Mouse (Mus musculus) left cerebral cortex, adult 18-20 months (tissue): ENCODE data around the gene Sac3d1. TPM values are rescaled to one million over a fixed set of nuclear protein-coding genes. Genes with fewer than 3 reads are reported as not detected.

Source experiments
- DNase-seq, 2 experiments: peaks; one replicate each; pipeline ENCODE4 v3.0.0; 2021 to 2022; ENCODE audit warnings: low spot score in 2 of 2, mixed read lengths in 1 of 2
- total RNA-seq, 2 experiments: library from RNA; stranded (reverse); gene quantifications; 2 replicates each; pipeline ENCODE4 v1.2.3; 2021

Gene Sac3d1
- total RNA-seq, 2 experiments from 2014 or later, result 17.8 to 19.0 TPM

GRCm38 (mm10) chr19:6071261-6071660 lies 47.2 kb downstream of the Sac3d1 start:
- no peak for DNase-seq

GRCm38 (mm10) chr19:6070571-6071250 lies 47.7 kb downstream of the Sac3d1 start:
- DNase-seq, result no peak

GRCm38 (mm10) chr19:6069851-6070250 lies 48.6 kb downstream of the Sac3d1 start:
- no peak for DNase-seq

- DNase-seq, result no peak
These were observed 49.5 kb downstream of the Sac3d1 start for GRCm38 (mm10) chr19:6068951-6069350.

GRCm38 (mm10) chr19:6067724-6068415 lies 50.6 kb downstream of the Sac3d1 start, which contains the start of gene Tm7sf2:
TSS of gene Tm7sf2 (minus strand) at chr19:6068373.
- peak; percentile 78 to 87 for DNase-seq

- peak; percentile 82 to 87 for DNase-seq
These were observed 51.3 kb downstream of the Sac3d1 start for GRCm38 (mm10) chr19:6067011-6067723.

GRCm38 (mm10) chr19:6066571-6066970 lies 51.9 kb downstream of the Sac3d1 start:
- DNase-seq, result no peak

Other genes with a start within 250 kb of the Sac3d1 start
- gene Frmd8, start 243.4 kb downstream of the Sac3d1 start, total RNA-seq, result 10 to 100 TPM; 13.5 to 13.6 TPM
- 1 to 10 TPM; 2.3 to 3.2 TPM for gene Slc25a45, start 240.8 kb downstream of the Sac3d1 start, total RNA-seq
- gene Tigd3, start 224.5 kb downstream of the Sac3d1 start, total RNA-seq, result 1 to 10 TPM; 4.1 to 4.2 TPM
- 100 to 1,000 TPM in 1 of 2 experiments, 10 to 100 TPM in 1; 90.1 to 102 TPM for gene Dpf2, start 205.6 kb downstream of the Sac3d1 start, total RNA-seq
- gene Cdc42ep2, start 193.8 kb downstream of the Sac3d1 start, total RNA-seq, result 1 to 10 TPM; 4.7 to 5.4 TPM
- 1 to 10 TPM; 4.9 to 5.0 TPM for gene Pola2, start 154.4 kb downstream of the Sac3d1 start, total RNA-seq
- gene Slc22a20, start 132.5 kb downstream of the Sac3d1 start, total RNA-seq, result not detected
- 10 to 100 TPM; 27.9 to 28.1 TPM for gene Capn1, start 102.8 kb downstream of the Sac3d1 start, total RNA-seq
- 10 to 100 TPM; 41.3 to 41.6 TPM for gene Syvn1, start 72.1 kb downstream of the Sac3d1 start, total RNA-seq
- 10 to 100 TPM; 42.5 to 51.3 TPM for gene Mrpl49, start 60.9 kb downstream of the Sac3d1 start, total RNA-seq
- 100 to 1,000 TPM; 717 to 762 TPM for gene Fau, start 60.8 kb downstream of the Sac3d1 start, total RNA-seq
- gene Znhit2, start 57.5 kb downstream of the Sac3d1 start, total RNA-seq, result 10 to 100 TPM; 32.2 to 35.0 TPM
- 10 to 100 TPM; 25.1 to 25.2 TPM for gene Tm7sf2, start 50.3 kb downstream of the Sac3d1 start, total RNA-seq
- 10 to 100 TPM; 78.5 to 94.4 TPM for gene Vps51, start 41.4 kb downstream of the Sac3d1 start, total RNA-seq
- not detected for gene Tmem262, start 38.6 kb downstream of the Sac3d1 start, total RNA-seq
- gene Gm28374, start 36.4 kb downstream of the Sac3d1 start, total RNA-seq, result under 1 TPM; 0.54 to 0.60 TPM
- gene Zfpl1, start 33.7 kb downstream of the Sac3d1 start, total RNA-seq, result 10 to 100 TPM; 38.6 to 42.1 TPM
- under 1 TPM in 1 of 2 experiments, not detected in 1; 0.26 TPM for gene Cdca5, start 33.7 kb downstream of the Sac3d1 start, total RNA-seq
- not detected for gene AC131692.1, start 24.2 kb downstream of the Sac3d1 start, total RNA-seq
- under 1 TPM; 0.14 to 0.21 TPM for gene Naaladl1, start 12.9 kb downstream of the Sac3d1 start, total RNA-seq
- gene Snx15, start 9.7 kb upstream of the Sac3d1 start, total RNA-seq, result 10 to 100 TPM; 41.6 to 44.8 TPM
- 1 to 10 TPM in 1 of 2 experiments, under 1 TPM in 1; 0.51 to 1.2 TPM for gene Batf2, start 22.3 kb upstream of the Sac3d1 start, total RNA-seq
- 10 to 100 TPM; 82.9 to 92.9 TPM for gene Arl2, start 22.9 kb upstream of the Sac3d1 start, total RNA-seq
- under 1 TPM in 1 of 2 experiments, not detected in 1; 0.37 TPM for gene Majin, start 65.7 kb upstream of the Sac3d1 start, total RNA-seq
- gene Gpha2, start 107.7 kb upstream of the Sac3d1 start, total RNA-seq, result not detected
- gene Ppp2r5b, start 117.2 kb upstream of the Sac3d1 start, total RNA-seq, result 100 to 1,000 TPM; 152 to 158 TPM
- 10 to 100 TPM; 31.5 to 33.9 TPM for gene Atg2a, start 123.0 kb upstream of the Sac3d1 start, total RNA-seq
- gene Ehd1, start 158.1 kb upstream of the Sac3d1 start, total RNA-seq, result 10 to 100 TPM; 36.8 to 39.0 TPM
- 1 to 10 TPM; 4.2 to 4.8 TPM for gene Cdc42bpg, start 187.8 kb upstream of the Sac3d1 start, total RNA-seq
- 10 to 100 TPM; 62.4 to 74.5 TPM for gene Men1, start 216.3 kb upstream of the Sac3d1 start, total RNA-seq
- gene Map4k2, start 222.5 kb upstream of the Sac3d1 start, total RNA-seq, result 100 to 1,000 TPM in 1 of 2 experiments, 10 to 100 TPM in 1; 92.9 to 100 TPM
- gene Sf1, start 245.0 kb upstream of the Sac3d1 start, total RNA-seq, result 100 to 1,000 TPM; 188 to 211 TPM